Mouse (Mus musculus): ENCODE measurements around the gene Snx20.

Gene Snx20

GRCm38 (mm10) chr8:88604065-88605038 lies 31.6 kb downstream of the Snx20 start:
- peak; percentile 22 to 38 for DNase-seq (ENCODE audit: low spot score in 2 of 2)

- peak in 1 of 2 experiments; percentile 14 for DNase-seq (ENCODE audit: low spot score in 2 of 2)
Observed at GRCm38 (mm10) chr8:88603446-88603989, 32.4 kb downstream of the Snx20 start.

DNA sequence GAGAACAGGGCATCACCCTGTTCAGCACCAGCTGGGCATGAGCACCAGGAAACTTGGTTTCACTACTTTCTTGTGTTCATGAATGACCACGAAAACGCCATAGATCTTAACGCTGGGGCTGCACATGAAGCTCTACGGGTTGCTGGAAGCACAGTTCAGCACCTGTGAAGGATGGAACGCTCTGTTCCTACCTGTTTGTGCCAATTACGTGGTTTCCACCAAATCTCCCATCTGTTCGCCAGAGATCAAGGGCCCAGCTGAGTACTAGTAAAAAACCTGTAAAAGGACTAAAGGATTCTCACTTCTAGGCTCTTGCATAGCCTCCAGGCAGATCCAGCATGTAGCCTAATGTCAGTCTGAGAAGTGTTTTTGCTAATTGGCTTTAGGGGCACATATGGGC lies 36.4 kb downstream of the Snx20 start:
- no peak for DNase-seq (ENCODE audit: low spot score in 2 of 2)

DNA sequence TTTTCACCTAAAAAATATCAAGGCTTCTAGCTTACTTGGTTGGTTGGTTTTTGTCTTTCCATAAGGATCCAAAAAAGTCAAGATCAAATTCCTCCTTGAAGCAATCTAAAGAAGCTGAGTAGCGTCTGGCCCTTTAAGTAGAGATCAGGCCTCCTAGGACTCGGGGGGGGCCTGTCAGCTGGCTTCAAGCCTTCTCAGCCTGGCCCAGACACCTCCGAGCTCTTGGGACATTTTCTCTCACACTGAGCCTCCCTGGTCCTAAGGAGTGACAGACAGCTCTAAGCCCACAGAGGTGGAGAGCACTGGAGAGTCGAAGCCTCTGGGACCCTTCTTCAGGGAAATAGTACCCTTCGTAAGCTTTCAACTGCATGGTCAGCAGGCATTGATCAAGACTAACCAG lies 37.4 kb downstream of the Snx20 start:
- no peak for DNase-seq (ENCODE audit: low spot score in 2 of 2)

- no peak for DNase-seq (ENCODE audit: low spot score in 2 of 2)
Observed at GRCm38 (mm10) chr8:88596042-88596441, 39.9 kb downstream of the Snx20 start.

DNA sequence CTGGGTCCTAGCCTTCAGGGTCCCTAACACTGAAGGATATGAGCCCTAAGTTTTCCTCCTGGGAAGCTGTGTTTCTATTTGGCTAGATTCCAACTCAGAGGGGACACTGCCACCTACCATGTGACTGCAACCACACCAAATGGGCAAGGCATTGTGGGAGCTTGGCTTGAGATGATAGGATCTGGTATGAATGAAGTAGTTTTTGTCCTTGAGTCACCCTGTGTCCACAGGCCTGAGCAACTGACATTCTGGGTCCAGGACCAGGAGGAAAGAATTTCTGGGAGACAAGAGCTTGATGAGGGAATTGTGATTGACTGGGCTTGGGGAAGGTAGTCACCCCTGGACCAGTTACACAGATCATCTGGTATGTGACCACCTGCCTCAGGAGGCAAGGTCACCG lies 42.0 kb downstream of the Snx20 start:
- no peak for DNase-seq (ENCODE audit: low spot score in 2 of 2)

- no peak for DNase-seq (ENCODE audit: low spot score in 2 of 2)
Observed at GRCm38 (mm10) chr8:88590226-88590625, 45.7 kb downstream of the Snx20 start.

DNA sequence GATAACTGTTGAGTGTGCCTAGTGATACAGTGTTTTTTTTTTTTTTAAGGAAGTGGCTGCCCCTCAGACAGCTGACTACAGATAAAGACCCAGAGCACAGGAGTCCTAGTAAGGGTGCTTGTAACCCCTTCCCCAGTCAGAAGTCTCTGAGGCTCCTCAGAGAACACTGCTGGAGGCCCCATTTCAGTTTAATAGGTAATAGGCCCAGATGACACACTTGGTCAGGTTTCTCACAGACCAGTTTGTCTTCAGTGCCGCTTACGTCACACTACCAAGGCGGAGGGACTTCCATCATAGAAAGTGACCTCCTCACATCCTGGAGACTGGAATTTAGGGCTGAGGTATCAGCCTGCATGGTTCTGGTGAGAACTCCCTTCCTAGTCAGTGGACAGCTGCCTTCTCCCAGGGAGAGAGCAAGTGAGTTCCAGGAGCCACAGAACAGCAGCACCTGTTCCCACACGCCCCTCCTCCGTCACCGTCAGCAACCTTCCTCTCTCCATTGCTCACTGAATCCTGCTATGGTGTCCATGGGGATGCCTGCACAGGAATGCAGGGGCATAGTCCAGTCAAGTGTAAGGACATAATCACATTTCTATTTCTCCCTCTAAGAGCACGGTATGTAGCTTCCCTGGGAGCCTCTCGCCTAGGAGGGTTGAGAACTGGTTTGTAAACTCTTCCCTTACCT lies 47.6 kb downstream of the Snx20 start:
- no peak for DNase-seq (ENCODE audit: low spot score in 2 of 2)

DNA sequence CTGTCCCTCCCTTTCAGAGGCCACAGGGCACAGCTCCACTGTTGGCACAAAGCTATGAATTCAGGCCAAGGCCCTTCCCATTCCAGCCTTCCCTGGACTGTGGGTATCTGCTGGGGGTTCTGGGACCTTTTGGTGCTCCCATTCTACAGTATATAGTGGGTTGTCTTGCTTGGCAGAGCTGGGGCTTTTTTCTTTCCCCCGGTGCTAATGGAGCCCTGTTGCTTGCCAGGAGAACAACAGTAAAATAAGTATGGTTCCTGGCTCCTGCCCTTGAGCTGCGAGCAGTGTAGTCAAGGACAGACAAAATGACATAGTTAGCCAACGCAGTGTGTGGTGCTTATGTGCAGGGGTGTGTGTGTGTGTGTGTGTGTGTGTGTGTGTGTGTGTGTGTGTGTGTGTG lies 52.1 kb downstream of the Snx20 start:
- no peak for DNase-seq (ENCODE audit: low spot score in 2 of 2)

DNA sequence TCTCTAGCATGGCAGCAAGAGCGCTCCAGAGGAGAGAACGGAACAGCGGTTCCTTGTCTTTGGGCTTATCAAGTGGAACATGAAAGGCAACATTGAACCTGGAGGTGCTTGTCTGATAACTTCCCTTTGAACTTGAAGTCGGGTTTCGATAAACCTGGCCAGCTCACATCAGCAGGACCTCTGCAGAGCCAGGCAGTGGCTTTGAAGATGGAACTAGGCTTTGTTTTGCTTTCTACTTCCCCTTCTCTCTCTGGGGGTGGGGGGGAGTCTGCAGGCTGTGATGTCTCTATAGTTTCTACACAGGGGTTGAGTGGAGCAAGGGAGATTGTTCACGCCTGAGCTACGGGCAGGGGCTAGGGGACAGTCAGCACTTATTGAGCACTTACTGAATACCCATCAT lies 55.1 kb downstream of the Snx20 start:
- no peak for DNase-seq (ENCODE audit: low spot score in 2 of 2)

- DNase-seq (ENCODE audit: low spot score in 2 of 2): no peak
Observed at GRCm38 (mm10) chr8:88579668-88580330, 56.1 kb downstream of the Snx20 start.

DNA sequence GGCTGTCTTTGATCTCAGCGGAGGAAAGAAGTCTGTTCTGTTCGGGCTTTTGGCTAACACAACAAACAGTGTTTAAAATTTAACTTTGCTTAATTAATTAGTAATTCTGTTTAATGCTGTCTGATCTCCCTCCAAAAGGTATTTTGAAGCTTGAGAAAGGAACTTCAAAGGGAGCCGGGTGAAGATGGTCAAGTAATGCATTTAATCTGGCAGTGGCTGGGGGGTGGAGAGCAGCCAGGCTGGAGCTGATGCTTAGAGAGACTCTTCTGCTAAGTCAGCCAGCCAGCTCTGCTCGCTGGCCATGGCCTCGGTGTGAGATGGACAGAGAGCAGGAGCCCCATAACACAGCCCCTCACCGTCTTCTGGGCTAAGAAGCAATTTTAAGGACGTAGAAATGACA lies 56.7 kb downstream of the Snx20 start:
- DNase-seq (ENCODE audit: low spot score in 2 of 2): no peak

- no peak for DNase-seq (ENCODE audit: low spot score in 2 of 2)
Observed at GRCm38 (mm10) chr8:88578413-88579175, 57.3 kb downstream of the Snx20 start.

DNA sequence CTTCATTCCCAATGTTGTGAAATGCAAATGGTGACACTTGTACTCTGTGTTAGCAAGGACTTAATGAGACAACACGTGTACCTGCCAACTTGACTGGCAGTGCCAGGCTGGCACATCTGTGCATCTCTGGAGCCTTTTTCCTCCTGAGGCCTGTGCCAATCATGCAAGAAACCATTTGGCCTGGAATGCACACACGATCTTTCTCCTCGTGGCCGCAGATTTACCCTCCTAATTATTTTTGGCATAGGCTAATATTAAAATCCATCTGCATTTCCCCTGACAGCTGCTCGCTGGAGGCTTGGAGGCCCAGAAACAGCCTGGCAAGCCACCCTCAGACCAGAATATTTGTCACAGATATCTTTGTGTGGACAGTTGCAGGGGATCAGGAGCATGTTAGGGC lies 58.3 kb downstream of the Snx20 start:
- DNase-seq (ENCODE audit: low spot score in 2 of 2): no peak
